Mouse (Mus musculus) left cerebral cortex, postnatal 4 days (tissue): ENCODE measurements around the gene Prr23a1. TPM values are rescaled to one million over a fixed set of nuclear protein-coding genes. Genes with fewer than 3 reads are reported as not detected.

Experiments used
- DNase-seq: peaks from one replicate; pipeline ENCODE4 v3.0.0-alpha.2; 2022
- intact Hi-C: fragments of 180-260 bp; cut with DNase I; formaldehyde crosslinking; loops from one replicate; pipeline ENCODE4 v1.15.1; 2025
- total RNA-seq, 2 experiments: library from RNA; stranded (reverse); gene quantifications; 2 replicates each; pipeline ENCODE4 v1.2.3; 2021

The Prr23a1 gene
- not detected for total RNA-seq

GRCm38 (mm10) chr9:98842117-98842516, at the start of gene Prr23a1:
TSS of gene Prr23a1 (plus strand) at chr9:98842503.
- DNase-seq: no peak
- intact Hi-C loops: no loop called here

GRCm38 (mm10) chr9:98799021-98799420, 43.3 kb upstream of the Prr23a1 start:
- intact Hi-C loops: no loop called here
- DNase-seq: no peak

- intact Hi-C loops: loop anchor here (10.0 kb wide), 1 partner anchor 159 kb away; no protein-coding TSS in a partner anchor
- DNase-seq: no peak
Measured at GRCm38 (mm10) chr9:98803971-98804370, 38.3 kb upstream of the Prr23a1 start.

- intact Hi-C loops: loop anchor here (10.0 kb wide), 1 partner anchor 161 kb away; no protein-coding TSS in a partner anchor
- DNase-seq: no peak
Measured at GRCm38 (mm10) chr9:98805511-98805910, 36.8 kb upstream of the Prr23a1 start.

DNA sequence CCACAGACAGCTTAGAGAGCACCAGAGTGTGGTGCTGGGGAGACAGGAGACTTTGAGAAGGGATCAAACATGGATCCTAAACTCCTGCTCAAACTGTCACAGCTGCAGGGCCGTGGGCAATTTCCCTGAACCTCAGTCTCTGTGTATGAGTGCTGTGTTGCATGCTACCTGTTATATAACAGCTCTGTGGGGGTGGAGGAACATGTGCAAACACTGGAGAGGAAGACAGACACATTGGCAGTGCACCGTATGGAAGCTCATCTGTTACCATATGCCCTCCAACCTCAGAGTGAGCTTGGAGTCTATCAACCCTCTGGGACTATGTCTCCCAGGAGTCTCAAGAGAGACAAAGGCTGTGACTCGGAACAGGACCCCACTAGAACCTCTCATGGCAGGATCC, 36.4 kb upstream of the Prr23a1 start:
- no peak for DNase-seq
- intact Hi-C loops: loop anchor here (10.0 kb wide), 1 partner anchor 161 kb away; no protein-coding TSS in a partner anchor

- intact Hi-C loops: loop anchor here (10.0 kb wide), 1 partner anchor 163 kb away; no protein-coding TSS in a partner anchor
Measured at GRCm38 (mm10) chr9:98807631-98808030, 34.7 kb upstream of the Prr23a1 start.

GRCm38 (mm10) chr9:98809526-98809925, 32.8 kb upstream of the Prr23a1 start:
- intact Hi-C loops: loop anchor here (10.0 kb wide), 1 partner anchor 165 kb away; no protein-coding TSS in a partner anchor

More at GRCm38 (mm10) chr9:98807631-98808030, 34.7 kb upstream of the Prr23a1 start:
- no peak for DNase-seq

DNA sequence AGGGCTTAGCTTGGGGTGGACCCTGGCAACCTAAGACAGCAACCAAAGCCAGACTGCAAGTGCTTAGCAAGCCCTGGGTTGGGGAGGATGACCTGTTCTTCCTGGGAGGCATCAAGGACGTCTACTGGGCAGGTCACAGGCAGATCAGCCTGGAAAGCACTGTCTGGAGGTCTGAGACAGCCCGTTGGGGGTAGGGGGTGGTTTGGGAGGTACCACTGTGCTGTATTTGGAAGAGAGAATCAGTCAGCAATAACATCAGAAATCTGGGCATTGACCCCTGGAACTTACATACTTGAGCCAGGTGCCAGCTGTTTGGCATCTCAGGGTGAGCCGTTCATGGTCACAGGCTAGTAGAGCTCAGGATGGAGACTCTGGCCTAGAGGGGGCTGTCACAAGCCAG, 26.2 kb upstream of the Prr23a1 start:
- intact Hi-C loops: no loop called here
- DNase-seq: no peak

More at GRCm38 (mm10) chr9:98809526-98809925, 32.8 kb upstream of the Prr23a1 start:
- DNase-seq: peak; percentile 37

DNA sequence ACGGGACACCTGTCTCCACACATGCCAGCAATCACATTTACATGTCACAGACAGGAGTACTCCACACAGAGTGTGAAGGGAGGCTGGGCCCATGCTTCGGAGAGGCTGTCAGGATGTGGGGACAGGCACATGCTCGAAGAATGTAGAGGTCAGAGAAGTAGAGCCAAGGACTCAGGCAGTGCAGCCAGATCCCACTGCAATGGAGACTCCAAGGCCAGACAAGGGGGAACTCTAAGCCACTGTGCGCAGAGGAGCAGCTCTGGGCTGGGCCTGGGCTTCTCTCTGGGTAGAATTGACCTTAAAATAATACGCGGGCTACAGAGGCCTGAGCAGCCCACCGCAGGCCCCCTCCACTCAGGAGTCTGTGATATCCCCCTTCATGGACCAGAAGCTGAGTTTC, 24.7 kb upstream of the Prr23a1 start:
- DNase-seq: no peak
- intact Hi-C loops: no loop called here

GRCm38 (mm10) chr9:98818971-98819370, 23.3 kb upstream of the Prr23a1 start:
- DNase-seq: no peak
- intact Hi-C loops: no loop called here

GRCm38 (mm10) chr9:98819481-98819880, 22.8 kb upstream of the Prr23a1 start:
- intact Hi-C loops: no loop called here
- no peak for DNase-seq

GRCm38 (mm10) chr9:98820461-98820860, 21.8 kb upstream of the Prr23a1 start:
- DNase-seq: no peak
- intact Hi-C loops: no loop called here

GRCm38 (mm10) chr9:98821067-98821466, 21.2 kb upstream of the Prr23a1 start:
- intact Hi-C loops: no loop called here
- DNase-seq: no peak

GRCm38 (mm10) chr9:98823805-98824204, 18.5 kb upstream of the Prr23a1 start:
- intact Hi-C loops: no loop called here
- DNase-seq: no peak

GRCm38 (mm10) chr9:98829508-98829907, 12.8 kb upstream of the Prr23a1 start:
- DNase-seq: no peak
- intact Hi-C loops: no loop called here

DNA sequence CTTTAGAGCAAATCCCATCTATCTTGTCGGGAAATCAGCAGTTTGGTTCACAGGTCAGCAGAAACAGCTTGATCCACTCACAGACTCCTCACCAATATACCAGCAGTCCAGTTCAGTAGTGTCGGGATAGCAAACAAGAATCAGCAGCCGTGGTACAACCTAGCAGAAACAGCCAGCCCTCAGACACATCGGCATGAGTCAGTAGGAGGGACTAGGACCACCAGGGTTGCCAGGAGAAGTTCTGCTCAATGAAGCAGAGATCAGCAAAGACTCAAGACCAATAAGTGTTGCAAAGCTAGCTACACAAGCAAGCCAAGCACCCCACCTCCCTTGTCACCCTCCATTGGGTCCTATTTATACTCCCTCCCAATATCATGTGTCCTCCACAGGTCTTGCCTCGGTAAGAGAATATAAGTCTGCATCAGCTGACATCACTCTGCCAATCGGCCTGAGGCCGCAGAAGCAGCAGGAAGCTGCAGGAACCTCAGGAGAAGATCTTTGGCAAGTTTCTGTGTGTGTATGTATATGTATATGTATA, 4.7 kb upstream of the Prr23a1 start:
- intact Hi-C loops: no loop called here
- no peak for DNase-seq

GRCm38 (mm10) chr9:98856210-98856609, 13.9 kb downstream of the Prr23a1 start, which contains the start of gene Prr23a2:
TSS of gene Prr23a2 (plus strand) at chr9:98856494.
- intact Hi-C loops: no loop called here
- DNase-seq: no peak

DNA sequence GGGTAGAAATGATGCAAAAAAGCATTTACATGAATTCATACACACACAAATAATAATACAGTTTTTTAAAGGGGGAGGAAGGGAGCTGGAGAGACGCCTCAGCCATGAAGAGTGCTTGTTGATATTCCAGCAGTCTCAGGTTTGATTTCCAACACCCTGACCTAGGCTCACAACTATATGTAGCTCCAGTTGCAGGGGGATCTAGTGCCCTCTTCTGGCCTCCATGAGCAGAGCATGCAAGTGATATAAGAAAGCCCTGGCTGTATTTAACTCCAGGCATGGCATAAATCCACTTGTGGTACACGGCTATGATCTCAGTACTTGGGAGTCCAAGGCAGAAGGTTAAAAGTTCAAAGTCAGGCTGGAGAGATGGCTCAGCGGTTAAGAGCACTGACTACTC, 21.2 kb downstream of the Prr23a1 start:
- no peak for DNase-seq
- intact Hi-C loops: no loop called here

DNA sequence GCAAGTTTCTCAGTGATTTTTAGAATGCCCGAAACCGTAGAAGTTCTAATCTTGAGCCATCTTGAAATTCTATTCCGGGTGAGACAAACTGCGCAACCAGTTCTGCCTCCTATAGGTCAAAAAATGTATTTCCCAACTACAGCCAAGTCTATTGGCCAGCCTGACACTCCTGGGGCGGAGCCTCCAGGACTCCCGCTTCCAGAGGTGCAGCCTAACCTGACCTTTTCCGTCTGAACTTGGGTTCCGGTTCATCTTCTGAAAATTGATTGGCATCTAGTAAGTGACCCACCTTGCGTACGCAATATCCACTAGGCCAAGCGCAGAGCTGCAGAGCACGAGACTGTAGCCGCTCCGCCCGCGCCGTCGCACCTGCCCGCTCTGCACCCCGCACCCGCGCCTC, 22.3 kb downstream of the Prr23a1 start, which contains the start of gene Prr23a3:
Gene Prr23a3 (plus strand): TSS at position 197 of the 400 bp plus-strand sequence.
- no peak for DNase-seq
- intact Hi-C loops: no loop called here
